Mouse (Mus musculus): ENCODE results near the gene Hoxc5. TPM values are rescaled to one million over a fixed set of nuclear protein-coding genes. Genes with fewer than 3 reads are reported as not detected.

Gene Hoxc5
- polyA plus RNA-seq, 1 experiment, result 1.4 TPM

GRCm38 (mm10) chr15:102967511-102968397 lies 511 bp downstream of the Hoxc5 start:
- DNase-seq (ENCODE audit: low spot score), result no peak

GRCm38 (mm10) chr15:102969296-102969695 lies 2.1 kb downstream of the Hoxc5 start:
- DNase-seq (ENCODE audit: low spot score), result no peak

- no peak for DNase-seq (ENCODE audit: low spot score)
Observed at GRCm38 (mm10) chr15:102970740-102971139, 3.5 kb downstream of the Hoxc5 start.

- no peak for DNase-seq (ENCODE audit: low spot score)
Observed at GRCm38 (mm10) chr15:102972254-102972653, 5.0 kb downstream of the Hoxc5 start.

GRCm38 (mm10) chr15:102972753-102973152 lies 5.5 kb downstream of the Hoxc5 start:
- no peak for DNase-seq (ENCODE audit: low spot score)

GRCm38 (mm10) chr15:102975034-102975433 lies 7.8 kb downstream of the Hoxc5 start:
- DNase-seq (ENCODE audit: low spot score), result no peak

- peak; percentile 20 for DNase-seq (ENCODE audit: low spot score)
Observed at GRCm38 (mm10) chr15:102975688-102976111, 8.5 kb downstream of the Hoxc5 start.

GRCm38 (mm10) chr15:102976171-102976570 lies 8.9 kb downstream of the Hoxc5 start, which contains the start of gene Hoxc9:
Hoxc9 (plus strand) TSS chr15:102976439.
- DNase-seq (ENCODE audit: low spot score), result peak; percentile 21

GRCm38 (mm10) chr15:102976631-102977422 lies 9.6 kb downstream of the Hoxc5 start:
- DNase-seq (ENCODE audit: low spot score), result peak; percentile 25

- no peak for DNase-seq (ENCODE audit: low spot score)
Observed at GRCm38 (mm10) chr15:102977423-102977974, 10.3 kb downstream of the Hoxc5 start.

GRCm38 (mm10) chr15:102978615-102979515 lies 11.6 kb downstream of the Hoxc5 start:
- DNase-seq (ENCODE audit: low spot score), result no peak

GRCm38 (mm10) chr15:102979936-102980335 lies 12.7 kb downstream of the Hoxc5 start:
- DNase-seq (ENCODE audit: low spot score), result no peak

GRCm38 (mm10) chr15:102980352-102980751 lies 13.1 kb downstream of the Hoxc5 start:
- DNase-seq (ENCODE audit: low spot score), result no peak

GRCm38 (mm10) chr15:102980912-102981311 lies 13.7 kb downstream of the Hoxc5 start:
- no peak for DNase-seq (ENCODE audit: low spot score)

- DNase-seq (ENCODE audit: low spot score), result no peak
Observed at GRCm38 (mm10) chr15:102981379-102982288, 14.4 kb downstream of the Hoxc5 start.

GRCm38 (mm10) chr15:102983716-102984115 lies 16.5 kb downstream of the Hoxc5 start:
- no peak for DNase-seq (ENCODE audit: low spot score)

- no peak for DNase-seq (ENCODE audit: low spot score)
Observed at GRCm38 (mm10) chr15:102984521-102984920, 17.3 kb downstream of the Hoxc5 start.

- DNase-seq (ENCODE audit: low spot score), result no peak
Observed at GRCm38 (mm10) chr15:102984925-102985324, 17.7 kb downstream of the Hoxc5 start.

- peak; percentile 92 for DNase-seq (ENCODE audit: low spot score)
Observed at GRCm38 (mm10) chr15:102987124-102987833, 20.0 kb downstream of the Hoxc5 start.
